Mouse (Mus musculus) MEL (cell line): ENCODE data around the gene Cnksr2. TPM values are rescaled to one million over a fixed set of nuclear protein-coding genes. Genes with fewer than 3 reads are reported as not detected.

Experiments used
- polyA plus RNA-seq, 2 experiments: library from polyadenylated mRNA; stranded (reverse) in 1 of 2; unstranded in 1 of 2; fragments of >175 nt in 1 of 2; fragments of >200 nt in 1 of 2; gene quantifications; 2 replicates each; pipeline versions ENCODE4 v1.2.1 to v1.2.4; 2012; ENCODE audit warnings: low replicate concordance in 2 of 2, low read depth in 1 of 2; ENCODE audit not compliant: insufficient read length in 2 of 2, insufficient read depth in 1 of 2, missing spikeins in 1 of 2
- total RNA-seq: library from RNA; depleted of rRNA; stranded (reverse); fragments of 300-350 nt; gene quantifications from 2 replicates; pipeline ENCODE4 v1.2.3, GENCODE M21; 2012; rRNA removed

The Cnksr2 gene
- total and polyA plus RNA-seq, 3 experiments, result 0.03 TPM; not detected in 2

Other genes starting within 250 kb of the Cnksr2 start
- not detected in 2 replicates for gene Klhl34, start 224.9 kb downstream of the Cnksr2 start, total RNA-seq
- not detected for gene Klhl34, start 224.9 kb downstream of the Cnksr2 start, polyA plus RNA-seq